Mouse (Mus musculus) left cerebral cortex, adult 11 months (tissue): ENCODE measurements at regions not wholly inside any gene's neighbourhood (a gene's known extent, or its start where the extent isn't known, plus 50 kb on each side); places are given as distances from the start of the nearest gene placed in this dataset.
A peak's percentile ranks its signal among the peaks of the same experiment; 100 is the strongest.

Experiments
- DNase-seq: peaks from one replicate; pipeline ENCODE4 v3.0.0; 2022; ENCODE audit warnings: low spot score

DNA sequence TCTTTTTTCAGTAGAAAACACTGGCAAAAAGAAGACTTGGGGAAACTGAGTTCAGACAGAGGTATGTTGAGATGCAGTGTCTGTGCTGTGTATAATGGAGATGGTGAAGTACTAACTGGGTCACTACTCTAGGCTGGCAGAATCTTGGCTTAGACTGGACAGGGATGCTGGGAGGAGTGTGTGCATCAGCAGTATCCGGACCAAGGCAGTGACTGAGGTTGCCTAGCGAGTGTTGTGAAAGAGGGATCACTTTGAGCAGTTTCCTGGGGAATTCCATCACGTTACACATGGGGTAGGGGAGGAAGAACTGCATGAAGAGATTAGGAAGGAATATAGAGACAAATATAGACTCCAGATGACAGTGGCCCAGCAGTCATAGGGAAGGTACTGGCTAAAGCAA, 87.9 kb upstream of the Itprid2 start:
- no peak for DNase-seq

DNA sequence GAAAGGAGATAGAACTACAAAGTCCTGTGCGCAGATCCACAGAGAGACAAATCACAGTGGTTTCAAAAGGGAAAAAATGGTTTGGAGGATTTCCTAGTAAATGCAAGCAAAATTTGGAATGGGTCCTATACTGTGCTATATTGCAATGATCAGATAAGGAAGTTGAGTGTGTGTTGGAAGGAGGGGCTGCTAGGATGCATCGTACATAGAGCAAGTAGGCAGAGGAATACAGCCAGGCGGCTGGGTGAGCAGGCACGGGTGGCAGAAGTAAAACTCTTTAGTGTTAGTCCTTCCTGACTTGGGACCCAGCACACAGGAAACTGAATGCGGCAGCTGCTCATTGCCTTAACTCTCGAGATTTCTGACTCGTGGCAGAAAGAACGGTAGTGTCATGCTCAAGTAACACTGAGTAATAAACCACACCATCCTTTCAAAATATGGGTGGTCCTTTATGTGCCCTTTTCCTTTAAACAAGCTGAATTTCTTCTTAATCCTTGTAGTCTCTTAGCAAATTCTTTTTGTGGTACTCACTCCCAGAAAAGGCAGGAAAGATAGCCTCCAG, 87.0 kb upstream of the Itprid2 start:
- no peak for DNase-seq

DNA sequence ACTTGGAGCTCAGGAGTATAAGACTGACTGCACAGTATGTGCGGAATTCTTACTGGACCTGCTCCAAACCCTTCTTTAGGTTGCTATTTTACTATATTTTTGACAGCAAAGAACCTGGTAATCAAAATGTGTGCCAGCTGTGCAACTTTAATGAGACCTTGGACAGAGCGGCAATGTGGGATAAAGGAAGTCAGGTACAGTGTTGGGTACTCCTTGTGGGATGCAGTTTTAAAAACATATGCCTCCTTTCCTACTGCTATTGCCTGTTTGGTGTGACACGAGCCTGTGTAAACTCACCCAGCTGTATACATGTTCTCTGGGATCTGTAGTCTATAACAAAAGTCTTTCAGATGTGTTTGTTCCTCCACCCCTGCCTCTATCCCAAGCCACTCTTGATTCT, 85.4 kb upstream of the Itprid2 start:
- DNase-seq = no peak

DNA sequence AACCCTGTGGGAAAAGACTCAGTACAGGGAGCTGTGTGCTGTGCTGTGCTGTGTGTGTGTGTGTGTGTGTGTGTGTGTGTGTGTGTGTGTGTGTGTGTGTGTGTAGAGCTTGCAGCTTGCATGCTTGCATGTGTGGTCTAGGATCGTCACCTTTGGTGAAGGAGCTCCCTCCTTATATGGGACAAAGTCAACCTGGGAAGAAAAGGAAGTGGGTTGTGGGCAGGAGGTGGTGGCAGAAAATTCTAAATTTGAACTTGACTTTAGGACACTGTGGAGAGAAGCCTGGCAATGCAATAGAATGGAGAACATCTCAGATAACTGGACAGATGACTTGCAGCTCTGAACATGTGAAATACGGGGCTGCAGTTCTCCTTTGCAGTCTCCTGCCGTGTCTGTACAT, 84.7 kb upstream of the Itprid2 start:
- DNase-seq = no peak

DNA sequence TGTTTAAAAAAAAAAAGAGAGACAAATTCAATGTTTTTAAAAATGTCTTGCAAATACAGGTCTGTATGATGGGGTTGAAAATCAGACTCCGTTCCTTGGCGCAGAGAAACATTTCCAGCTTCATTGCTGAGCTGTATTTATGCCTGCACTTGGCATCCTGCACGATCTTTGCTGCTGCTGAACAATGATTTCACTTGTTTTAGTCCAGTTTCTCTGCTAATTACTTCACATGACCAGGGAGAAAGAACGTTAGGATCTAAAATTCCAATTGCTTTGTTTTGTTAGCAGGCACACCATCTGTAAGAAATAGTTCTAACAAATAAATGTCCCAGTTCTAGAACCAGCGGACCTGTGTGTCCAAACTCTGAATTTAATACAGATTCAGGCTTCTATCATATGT, 82.7 kb upstream of the Itprid2 start:
- peak; percentile 13 for DNase-seq

DNA sequence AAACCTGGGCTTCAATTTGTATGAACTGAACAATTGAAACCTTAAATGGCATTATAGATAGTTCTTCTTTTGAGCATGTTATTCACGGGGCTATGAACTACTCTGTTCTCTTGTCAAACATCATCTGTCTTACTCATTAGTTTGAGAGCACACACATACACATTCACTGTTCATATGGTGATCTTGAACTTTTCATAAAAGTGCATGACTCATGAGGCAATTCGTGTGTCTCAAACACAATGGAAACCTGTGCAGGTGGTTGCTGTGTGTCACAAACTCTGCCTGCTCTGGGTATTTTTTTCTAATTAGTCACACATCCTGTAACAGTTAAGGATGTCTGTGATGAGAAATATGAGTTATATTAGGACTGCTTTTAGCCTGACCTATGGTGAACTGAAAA, 79.8 kb upstream of the Itprid2 start:
- no peak for DNase-seq

DNA sequence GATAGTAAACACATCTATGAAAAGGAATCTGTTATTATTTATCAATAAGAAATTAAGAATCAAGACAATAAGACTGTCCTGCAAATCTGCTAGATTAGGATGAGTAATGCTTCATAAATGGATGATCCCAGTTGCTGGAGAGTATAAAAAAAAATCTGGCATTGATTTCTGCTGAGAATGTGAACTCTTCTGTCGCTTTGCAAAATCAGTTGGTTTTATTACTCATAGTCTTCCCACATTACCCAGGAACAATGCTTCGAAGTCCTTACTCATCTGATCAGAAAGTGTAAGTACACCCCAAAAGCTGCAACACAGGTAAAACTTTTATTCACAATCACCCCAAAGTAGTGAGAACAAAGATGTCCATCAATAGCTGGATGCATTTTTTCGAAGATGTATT, 77.8 kb upstream of the Itprid2 start:
- DNase-seq = no peak

DNA sequence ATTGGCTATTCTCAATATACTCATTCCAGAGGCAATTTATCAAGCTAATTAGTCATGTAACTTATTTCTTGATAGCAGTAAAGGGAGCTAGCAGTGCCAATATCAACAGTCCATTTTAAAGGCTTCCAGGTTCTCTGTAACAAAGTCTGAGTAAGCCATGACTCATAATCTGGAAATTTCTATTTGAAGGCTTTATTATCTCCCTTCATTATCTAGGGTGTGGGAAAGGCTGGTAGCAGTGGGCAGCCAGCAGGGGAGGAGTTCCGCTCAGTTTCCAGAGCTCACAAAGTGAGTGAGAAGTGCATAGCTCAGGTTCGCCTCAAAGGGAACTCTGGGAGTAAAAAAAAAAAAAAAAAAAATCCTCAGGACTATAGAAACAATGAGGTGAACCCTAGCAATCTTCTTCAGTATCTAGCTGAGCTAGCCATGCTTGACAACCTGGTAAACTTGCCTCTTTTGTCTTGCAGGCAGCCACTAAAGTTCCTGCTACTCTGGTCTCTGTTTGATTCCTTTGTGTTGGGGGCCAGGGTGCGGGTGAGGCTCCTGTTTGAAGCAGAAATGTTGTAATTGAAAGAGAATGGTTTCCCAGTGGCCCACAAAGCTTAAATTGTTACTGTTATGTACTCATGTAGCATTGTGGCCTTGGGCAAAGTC, 68.7 kb upstream of the Itprid2 start:
- DNase-seq = no peak

DNA sequence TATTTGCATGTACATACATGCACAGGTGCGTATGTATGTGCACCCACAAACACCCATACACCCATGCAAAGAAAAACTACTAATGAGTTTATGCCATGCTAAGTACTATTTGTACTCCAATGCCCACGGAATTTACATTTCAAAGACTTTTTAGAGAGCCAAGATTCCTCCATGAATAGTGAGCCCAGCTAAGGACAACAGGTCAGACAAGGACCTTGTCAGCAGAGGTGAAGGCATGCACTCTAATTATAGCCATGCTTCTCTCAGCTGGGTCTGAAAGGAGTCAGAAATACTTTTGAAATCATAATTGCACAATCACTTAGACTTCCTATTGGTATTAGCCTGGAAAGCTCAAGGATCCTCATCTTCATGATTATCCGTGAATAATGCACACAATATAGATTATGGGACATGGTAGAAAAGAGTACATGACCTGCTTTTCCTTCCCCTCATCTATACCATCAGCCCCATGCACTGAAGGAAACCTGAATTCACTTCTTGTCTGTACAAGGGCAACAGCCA, 67.7 kb upstream of the Itprid2 start:
- DNase-seq = no peak

DNA sequence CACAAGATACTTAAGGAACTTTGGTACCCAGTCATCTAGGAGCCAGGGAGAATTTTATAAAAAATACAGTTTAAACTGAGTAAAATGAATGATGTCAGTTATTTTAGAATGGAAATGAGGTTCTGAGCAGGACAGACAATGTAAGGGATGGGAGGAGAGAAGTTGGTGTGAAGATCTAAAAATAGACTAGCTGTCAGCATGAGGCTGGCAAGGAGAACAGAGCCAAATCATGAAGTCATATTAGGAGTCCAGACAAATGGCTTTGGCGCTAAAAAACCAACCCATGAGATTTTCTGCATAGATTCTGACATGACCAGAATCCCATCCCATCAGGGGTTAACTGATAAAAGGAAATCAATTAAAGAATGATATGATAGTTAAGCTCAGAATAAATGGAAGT, 65.5 kb upstream of the Itprid2 start:
- DNase-seq = no peak

DNA sequence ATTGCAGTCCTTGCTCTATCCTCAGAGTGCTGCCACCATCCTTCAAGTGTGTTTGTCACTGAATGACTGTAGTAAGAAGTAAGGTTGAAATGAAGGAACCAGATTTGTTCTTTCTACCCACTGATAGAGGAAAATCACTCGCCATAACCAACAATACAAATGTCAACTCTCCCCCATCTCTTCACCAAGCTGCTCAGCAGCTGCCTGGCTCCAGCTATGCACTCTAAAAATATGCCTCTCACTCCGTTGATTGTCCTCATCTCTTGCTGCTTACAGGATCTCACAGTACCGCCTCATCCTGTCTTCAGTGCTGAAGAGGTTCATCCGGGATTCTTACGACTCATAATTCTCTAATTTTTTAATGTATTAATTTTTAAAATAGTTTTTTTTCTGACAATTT, 63.2 kb upstream of the Itprid2 start:
- DNase-seq = no peak

DNA sequence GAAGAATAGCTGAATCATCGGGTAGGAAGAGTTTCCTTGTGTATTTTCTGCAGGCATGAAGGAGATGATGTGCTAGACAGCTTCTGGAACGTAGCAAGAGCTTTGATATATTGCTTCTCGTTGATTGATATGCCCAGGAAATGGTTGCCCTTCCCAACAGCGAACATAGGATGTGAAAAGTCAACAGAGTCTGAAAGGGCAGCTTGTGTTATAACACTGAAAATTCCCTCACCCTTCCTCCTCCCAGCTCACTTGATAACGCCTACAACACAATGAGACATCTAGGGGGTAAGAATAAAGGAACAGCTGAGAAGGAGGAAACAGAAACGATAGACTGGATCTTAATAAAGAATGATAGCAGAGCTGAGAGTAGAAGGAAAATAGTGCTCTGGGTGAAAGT, 60.1 kb upstream of the Itprid2 start:
- DNase-seq = no peak

DNA sequence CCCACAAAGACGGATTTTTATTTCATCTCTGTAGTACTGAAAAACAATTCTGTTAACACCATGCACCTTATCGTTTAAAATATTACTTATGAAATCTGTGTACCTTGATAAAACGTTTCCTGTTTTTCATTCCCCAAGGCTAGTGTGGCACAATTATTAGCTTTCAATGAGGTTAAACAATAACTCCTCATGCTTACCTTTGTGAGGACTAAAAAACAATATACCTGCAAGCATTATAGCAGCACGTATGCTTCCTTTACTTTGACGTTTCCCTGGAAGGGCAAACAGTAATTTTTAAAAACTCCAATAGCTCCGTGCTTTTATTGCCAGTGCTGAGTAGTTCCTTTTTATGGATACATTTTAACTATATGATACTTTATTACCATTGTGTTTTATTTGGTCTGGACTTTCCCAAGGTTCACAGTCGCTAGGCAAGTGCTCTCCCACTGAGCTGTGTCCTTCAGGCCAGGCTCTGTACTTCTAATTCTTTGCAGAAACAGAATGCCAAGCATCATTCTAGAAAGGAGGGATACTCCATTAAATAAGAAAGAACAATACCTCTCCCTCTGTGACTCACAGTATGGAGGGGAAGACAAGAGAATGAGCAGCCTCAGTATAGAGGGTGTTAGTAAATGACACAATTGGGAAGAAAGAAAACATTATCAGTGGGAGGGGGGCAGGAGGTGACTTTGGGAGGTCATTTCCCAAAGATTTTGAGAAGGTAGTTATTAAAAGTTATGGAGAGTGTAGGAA, 50.0 kb upstream of the Itprid2 start:
- DNase-seq = no peak
